Mouse (Mus musculus) ES-E14 (cell line): Measurements from ENCODE around the gene Dand5.

ENCODE experiments used
- HCFC1 ChIP-seq: IDR thresholded peaks from 2 replicates; pipeline ENCODE4 v1.6.1; 2012; ENCODE audit warnings: low read length, inconsistent platforms, borderline replicate concordance; ENCODE audit not compliant: insufficient read depth
- MAFK ChIP-seq: IDR thresholded peaks from 2 replicates; pipeline ENCODE4 v1.6.1; 2014; ENCODE audit warnings: mild to moderate bottlenecking, low read depth, low read length, inconsistent platforms; ENCODE audit not compliant: insufficient read depth

DNA sequence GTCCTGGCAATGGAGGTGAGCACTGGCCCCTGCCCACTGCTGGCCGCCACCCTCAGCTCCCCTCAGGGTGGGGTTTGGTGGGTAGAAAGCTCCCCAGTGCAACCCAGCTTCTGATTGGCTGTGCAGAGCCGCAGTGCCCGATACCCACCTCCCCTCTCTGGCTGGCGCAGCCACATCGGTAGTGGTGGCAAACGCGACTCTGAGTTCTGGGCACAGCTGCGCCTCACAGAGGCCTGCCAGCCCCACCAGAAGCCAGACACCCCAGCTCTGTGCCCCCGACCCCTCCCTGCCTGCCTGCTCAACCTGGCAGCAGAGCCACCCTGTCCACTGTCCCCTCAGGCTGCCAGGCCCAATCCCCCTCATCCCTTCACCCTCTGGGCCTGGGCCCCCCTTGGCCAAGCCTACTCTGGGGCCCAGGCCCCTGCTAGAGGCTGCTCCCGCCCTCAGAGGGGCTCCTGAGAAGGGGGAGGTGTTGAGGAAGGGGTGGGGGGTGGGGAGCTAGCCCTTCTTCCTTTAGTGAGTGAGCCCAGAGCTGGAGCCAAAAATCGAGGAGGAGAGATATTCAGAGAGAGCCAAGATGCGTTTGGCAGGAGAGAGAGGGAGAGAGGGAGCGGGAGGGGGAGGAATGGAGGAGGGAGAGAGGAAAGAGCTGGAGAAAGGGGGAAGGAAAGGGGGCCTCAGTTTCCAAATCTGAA, 28.7 kb downstream of the Dand5 start:
- TF ChIP-seq HCFC1 (no peak), MAFK (no peak)
